Mouse (Mus musculus): ENCODE measurements around the gene Odf3l1. TPM values are rescaled to one million over a fixed set of nuclear protein-coding genes. Genes with fewer than 3 reads are reported as not detected.

Gene Odf3l1
- polyA plus RNA-seq, 1 experiment from 2014 or later = not detected

DNA sequence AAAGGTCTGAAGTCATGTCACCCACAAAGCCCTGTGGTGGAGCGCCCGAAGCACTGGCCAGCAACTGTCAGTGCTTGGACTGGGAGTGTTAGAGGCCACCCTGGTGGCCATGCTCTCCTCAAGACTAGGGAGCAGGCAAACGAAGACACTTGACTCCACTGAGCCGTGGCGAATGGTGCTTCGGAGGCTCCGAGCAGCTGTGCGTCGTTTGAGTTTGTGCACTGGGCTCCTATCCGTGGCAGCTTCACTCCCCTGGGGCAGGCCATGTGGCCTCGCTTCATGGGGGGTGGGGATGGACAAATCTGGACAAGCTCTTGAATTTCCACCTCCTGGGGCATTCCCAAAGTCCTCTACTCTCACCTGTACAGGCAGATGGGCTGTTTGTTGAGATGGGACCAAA is 34.9 kb upstream of the Odf3l1 start:
- no peak overlapping the region for H3K9ac ChIP-seq (ENCODE audit: low read length)
- WGBS = 84% methylated on average over 11 of the region's 11 CpGs
- DNase-seq (ENCODE audit: low spot score) (no peak), ATAC-seq (no peak)
- no peaks in the 10 kb centered on the region for H3K36me3 ChIP-seq (ENCODE audit: control insufficient read depth, insufficient read depth, low read length)
- no peak overlapping the region for H3K4me2 ChIP-seq (ENCODE audit: low read length)
- no peak overlapping the region for H3K27ac ChIP-seq (ENCODE audit: low read depth, low read length)
- H3K4me1 ChIP-seq (ENCODE audit: control insufficient read depth, insufficient read depth, low read length) = no peaks in the 10 kb centered on the region
- H3K9me3 ChIP-seq (replicated peaks; ENCODE audit: control insufficient read depth, low read length) = no peaks in the 10 kb centered on the region
- H3K4me3 ChIP-seq (ENCODE audit: low read depth, low read length) = no peak overlapping the region
- no peaks in the 10 kb centered on the region for H3K27me3 ChIP-seq (replicated peaks; ENCODE audit: control insufficient read depth, insufficient read depth, low read length)

DNA sequence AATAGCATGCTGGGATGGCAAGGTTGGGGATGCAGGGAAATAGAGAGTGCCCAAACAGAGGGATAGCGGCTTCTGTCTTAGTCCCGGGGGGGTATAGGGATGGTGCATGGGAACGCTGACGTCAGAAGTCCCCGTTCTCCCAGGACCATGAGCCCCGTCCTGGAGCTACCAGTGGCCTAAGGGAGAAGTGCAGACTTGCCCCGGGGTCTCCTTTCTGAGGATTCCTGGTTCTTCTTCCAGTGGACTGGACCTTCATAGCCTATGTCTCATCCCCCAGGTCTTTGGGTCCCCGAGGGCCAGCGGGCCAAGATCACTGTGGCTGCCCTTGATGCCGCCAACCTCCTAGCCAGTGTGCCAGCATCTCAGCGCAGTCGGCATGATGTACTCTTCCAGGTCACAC is 32.3 kb upstream of the Odf3l1 start:
- no peak for ATAC-seq
- DNase-seq (ENCODE audit: low spot score) = no peak
- H3K36me3 ChIP-seq (ENCODE audit: control insufficient read depth, insufficient read depth, low read length) = no peaks in the 10 kb centered on the region
- H3K27ac ChIP-seq (ENCODE audit: low read depth, low read length) = no peak overlapping the region
- 91% methylated on average over 12 of the region's 12 CpGs for WGBS
- H3K9me3 ChIP-seq (replicated peaks; ENCODE audit: control insufficient read depth, low read length) = no peaks in the 10 kb centered on the region
- H3K4me1 ChIP-seq (ENCODE audit: control insufficient read depth, insufficient read depth, low read length) = no peaks in the 10 kb centered on the region
- H3K9ac ChIP-seq (ENCODE audit: low read length) = no peak overlapping the region
- H3K27me3 ChIP-seq (replicated peaks; ENCODE audit: control insufficient read depth, insufficient read depth, low read length) = no peaks in the 10 kb centered on the region
- H3K4me2 ChIP-seq (ENCODE audit: low read length) = no peak overlapping the region
- H3K4me3 ChIP-seq (ENCODE audit: low read depth, low read length) = no peak overlapping the region

DNA sequence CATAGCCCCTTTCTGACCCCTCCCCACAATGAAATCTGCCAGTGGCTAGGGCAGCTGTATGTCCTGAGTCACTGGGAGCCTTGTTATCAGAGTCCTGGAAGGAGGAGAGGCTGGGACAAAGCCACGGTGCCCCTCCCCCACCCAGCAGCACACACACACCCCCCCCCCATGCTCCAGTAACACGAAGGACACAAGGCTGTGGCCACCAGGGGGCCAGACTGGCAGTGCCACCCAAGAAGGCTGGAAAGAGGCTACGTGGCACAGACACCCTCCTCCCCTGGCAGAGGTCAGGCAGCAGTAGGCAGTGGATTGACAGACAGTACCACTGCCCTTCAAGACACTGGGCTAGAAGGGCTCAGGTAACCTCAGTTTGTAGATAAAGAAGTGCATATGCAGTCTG is 29.5 kb upstream of the Odf3l1 start:
- ATAC-seq (no peak), DNase-seq (ENCODE audit: low spot score) (peak; percentile 48)
- no peaks in the 10 kb centered on the region for H3K9me3 ChIP-seq (replicated peaks; ENCODE audit: control insufficient read depth, low read length)
- no peak overlapping the region for H3K4me3 ChIP-seq (ENCODE audit: low read depth, low read length)
- no peak overlapping the region for H3K27ac ChIP-seq (ENCODE audit: low read depth, low read length)
- H3K27me3 ChIP-seq (replicated peaks; ENCODE audit: control insufficient read depth, insufficient read depth, low read length) = no peaks in the 10 kb centered on the region
- H3K9ac ChIP-seq (ENCODE audit: low read length) = no peak overlapping the region
- H3K36me3 ChIP-seq (ENCODE audit: control insufficient read depth, insufficient read depth, low read length) = no peaks in the 10 kb centered on the region
- WGBS = 8% methylated on average over 3 of the region's 3 CpGs
- no peaks in the 10 kb centered on the region for H3K4me1 ChIP-seq (ENCODE audit: control insufficient read depth, insufficient read depth, low read length)
- H3K4me2 ChIP-seq (ENCODE audit: low read length) = no peak overlapping the region

DNA sequence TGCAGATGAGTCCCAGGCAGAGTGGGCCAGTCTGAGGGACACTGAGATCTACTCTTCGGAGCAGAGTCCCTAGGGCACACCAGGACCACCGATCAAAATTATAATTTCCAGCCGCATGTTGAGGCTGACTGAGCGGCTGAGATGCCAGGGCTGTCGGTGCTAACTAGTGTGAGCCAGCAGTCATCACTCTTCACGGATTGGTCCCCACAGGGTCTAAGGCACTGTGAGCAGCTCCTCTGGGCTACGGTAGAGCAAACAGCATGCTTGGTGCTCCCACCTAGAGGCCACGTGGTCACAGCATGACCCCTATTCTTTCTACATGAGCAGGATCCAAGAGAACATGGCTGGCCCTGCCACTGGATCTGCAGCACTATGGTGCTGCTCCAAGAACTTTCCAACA is 28.8 kb upstream of the Odf3l1 start:
- H3K27me3 ChIP-seq (replicated peaks; ENCODE audit: control insufficient read depth, insufficient read depth, low read length) = no peaks in the 10 kb centered on the region
- H3K4me3 ChIP-seq (ENCODE audit: low read depth, low read length) = no peak overlapping the region
- no peaks in the 10 kb centered on the region for H3K9me3 ChIP-seq (replicated peaks; ENCODE audit: control insufficient read depth, low read length)
- ATAC-seq (no peak), DNase-seq (ENCODE audit: low spot score) (no peak)
- H3K36me3 ChIP-seq (ENCODE audit: control insufficient read depth, insufficient read depth, low read length) = no peaks in the 10 kb centered on the region
- H3K4me1 ChIP-seq (ENCODE audit: control insufficient read depth, insufficient read depth, low read length) = no peaks in the 10 kb centered on the region
- no peak overlapping the region for H3K27ac ChIP-seq (ENCODE audit: low read depth, low read length)
- no peak overlapping the region for H3K9ac ChIP-seq (ENCODE audit: low read length)
- H3K4me2 ChIP-seq (ENCODE audit: low read length) = no peak overlapping the region
- WGBS = 66% methylated on average over 8 of the region's 8 CpGs

DNA sequence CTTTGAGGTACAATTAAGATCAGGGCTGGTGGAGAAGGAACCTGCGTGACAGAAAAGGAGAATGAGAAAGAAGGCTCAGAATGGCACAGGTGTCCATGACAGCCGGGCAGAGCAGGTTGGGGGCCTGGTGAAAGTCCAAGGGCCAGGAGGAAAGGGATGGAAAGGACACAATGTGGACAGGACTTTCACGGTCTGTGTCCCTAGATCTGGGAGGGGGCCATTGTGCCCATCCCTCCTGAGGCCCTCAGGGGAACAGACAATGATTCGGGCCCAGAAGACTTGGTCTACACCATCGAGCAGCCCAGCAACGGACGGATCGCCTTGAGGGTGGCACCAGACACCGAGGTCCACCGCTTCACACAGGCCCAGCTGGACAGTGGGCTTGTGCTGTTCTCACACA is 27.6 kb upstream of the Odf3l1 start:
- 86% methylated on average over 10 of the region's 10 CpGs for WGBS
- H3K9me3 ChIP-seq (replicated peaks; ENCODE audit: control insufficient read depth, low read length) = no peaks in the 10 kb centered on the region
- no peak overlapping the region for H3K4me3 ChIP-seq (ENCODE audit: low read depth, low read length)
- no peak for ATAC-seq
- H3K27me3 ChIP-seq (replicated peaks; ENCODE audit: control insufficient read depth, insufficient read depth, low read length) = no peaks in the 10 kb centered on the region
- H3K4me1 ChIP-seq (ENCODE audit: control insufficient read depth, insufficient read depth, low read length) = no peaks in the 10 kb centered on the region
- H3K27ac ChIP-seq (ENCODE audit: low read depth, low read length) = no peak overlapping the region
- H3K4me2 ChIP-seq (ENCODE audit: low read length) = no peak overlapping the region
- no peak overlapping the region for H3K9ac ChIP-seq (ENCODE audit: low read length)
- H3K36me3 ChIP-seq (ENCODE audit: control insufficient read depth, insufficient read depth, low read length) = no peaks in the 10 kb centered on the region
- DNase-seq (ENCODE audit: low spot score) = no peak

DNA sequence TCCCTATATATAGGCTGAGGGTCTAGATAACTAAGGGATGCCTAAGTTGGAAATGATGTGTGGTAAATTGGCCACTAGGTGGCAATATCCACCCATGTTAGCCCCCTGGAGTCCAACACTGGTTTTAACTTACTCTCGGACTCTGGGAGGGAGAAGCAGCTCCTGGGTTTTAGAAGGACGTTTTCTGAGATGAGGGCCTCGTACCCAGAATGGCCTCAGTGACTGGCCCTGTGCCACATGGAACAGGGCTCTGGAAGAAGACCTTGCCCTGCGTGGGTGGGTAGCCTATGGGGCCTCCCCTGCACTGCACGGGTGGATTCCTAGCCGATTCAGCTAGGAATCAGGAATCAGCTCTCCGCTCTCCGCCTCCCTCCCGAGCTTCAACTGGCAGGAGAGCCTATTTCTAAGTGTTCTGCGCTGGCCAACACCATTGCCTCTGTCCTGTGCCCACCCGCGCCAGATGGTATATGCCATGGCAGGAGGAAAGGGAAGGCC is 27.1 kb upstream of the Odf3l1 start:
- H3K9me3 ChIP-seq (replicated peaks; ENCODE audit: control insufficient read depth, low read length) = no peaks in the 10 kb centered on the region
- no peaks in the 10 kb centered on the region for H3K27me3 ChIP-seq (replicated peaks; ENCODE audit: control insufficient read depth, insufficient read depth, low read length)
- DNase-seq (ENCODE audit: low spot score) = peak; percentile 92
- H3K27ac ChIP-seq (ENCODE audit: low read depth, low read length) = no peak overlapping the region
- no peak overlapping the region for H3K4me3 ChIP-seq (ENCODE audit: low read depth, low read length)
- 28% methylated on average over 12 of the region's 12 CpGs for WGBS
- H3K4me1 ChIP-seq (ENCODE audit: control insufficient read depth, insufficient read depth, low read length) = no peaks in the 10 kb centered on the region
- peak; percentile 67 for ATAC-seq
- H3K36me3 ChIP-seq (ENCODE audit: control insufficient read depth, insufficient read depth, low read length) = no peaks in the 10 kb centered on the region
- H3K4me2 ChIP-seq (ENCODE audit: low read length) = peak overlapping the region; percentile 20
- no peak overlapping the region; the same call in 1 of the 2 replicates for H3K9ac ChIP-seq (ENCODE audit: low read length)

DNA sequence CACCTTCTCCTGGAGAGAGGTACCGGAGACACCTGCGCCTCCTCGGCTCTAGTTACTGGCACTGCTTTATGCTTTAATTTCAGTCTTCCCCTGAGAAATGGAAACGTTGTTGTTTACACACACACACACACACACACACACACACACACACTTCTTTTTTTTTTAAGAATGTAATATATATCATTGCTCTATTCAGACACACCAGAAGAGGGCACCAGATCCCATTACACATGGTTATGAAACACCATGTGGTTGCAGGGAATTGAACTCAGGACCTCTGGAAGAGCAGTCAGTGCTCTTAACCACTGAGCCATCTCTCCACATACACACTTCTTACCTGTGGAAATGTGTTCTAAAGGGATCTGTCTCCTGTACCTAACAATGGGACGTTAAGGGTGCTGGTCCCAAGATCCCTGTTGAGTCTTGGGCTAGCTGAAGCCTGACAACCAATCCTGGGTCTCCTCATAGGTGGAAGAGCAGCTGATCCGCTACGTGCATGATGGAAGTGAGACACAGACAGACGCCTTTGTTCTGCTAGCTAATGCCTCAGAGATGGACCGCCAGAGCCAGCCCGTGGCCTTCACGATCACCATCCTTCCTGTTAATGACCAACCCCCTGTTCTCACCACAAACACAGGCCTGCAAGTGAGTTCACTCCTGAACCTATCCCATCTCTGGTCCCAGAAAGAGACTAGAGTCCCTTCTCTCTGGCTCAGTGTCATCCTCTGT is 26.2 kb upstream of the Odf3l1 start:
- no peak overlapping the region for H3K9ac ChIP-seq (ENCODE audit: low read length)
- DNase-seq (ENCODE audit: low spot score) (no peak), ATAC-seq (no peak)
- H3K27me3 ChIP-seq (replicated peaks; ENCODE audit: control insufficient read depth, insufficient read depth, low read length) = no peaks in the 10 kb centered on the region
- no peak overlapping the region for H3K4me2 ChIP-seq (ENCODE audit: low read length)
- no peaks in the 10 kb centered on the region for H3K9me3 ChIP-seq (replicated peaks; ENCODE audit: control insufficient read depth, low read length)
- no peak overlapping the region for H3K27ac ChIP-seq (ENCODE audit: low read depth, low read length)
- H3K36me3 ChIP-seq (ENCODE audit: control insufficient read depth, insufficient read depth, low read length) = no peaks in the 10 kb centered on the region
- no peak overlapping the region for H3K4me3 ChIP-seq (ENCODE audit: low read depth, low read length)
- WGBS = 76% methylated on average over 11 of the region's 11 CpGs
- no peaks in the 10 kb centered on the region for H3K4me1 ChIP-seq (ENCODE audit: control insufficient read depth, insufficient read depth, low read length)

DNA sequence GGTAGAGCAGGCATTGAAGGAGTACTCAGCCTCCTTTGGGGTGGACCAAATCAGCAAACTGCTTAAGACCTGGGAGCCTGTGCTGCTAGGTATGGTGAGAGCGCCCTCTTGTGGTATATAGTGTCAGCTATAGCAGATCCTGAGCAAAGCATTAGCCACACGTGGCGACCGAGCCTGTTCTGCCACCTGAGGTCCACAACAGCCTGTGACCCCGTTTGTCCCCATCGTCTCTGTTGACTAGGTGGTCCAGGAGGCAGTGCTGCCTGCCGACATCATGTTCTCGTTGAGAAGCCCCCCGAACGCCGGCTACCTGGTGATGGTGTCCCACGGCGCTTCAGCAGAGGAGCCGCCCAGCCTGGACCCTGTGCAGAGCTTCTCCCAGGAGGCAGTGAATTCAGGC is 25.3 kb upstream of the Odf3l1 start:
- peak; percentile 74 for ATAC-seq
- no peak overlapping the region for H3K27ac ChIP-seq (ENCODE audit: low read depth, low read length)
- peak overlapping the region; percentile 13 for H3K4me3 ChIP-seq (ENCODE audit: low read depth, low read length)
- no peaks in the 10 kb centered on the region for H3K9me3 ChIP-seq (replicated peaks; ENCODE audit: control insufficient read depth, low read length)
- H3K36me3 ChIP-seq (ENCODE audit: control insufficient read depth, insufficient read depth, low read length) = no peaks in the 10 kb centered on the region
- no peaks in the 10 kb centered on the region for H3K4me1 ChIP-seq (ENCODE audit: control insufficient read depth, insufficient read depth, low read length)
- H3K9ac ChIP-seq (ENCODE audit: low read length) = peak overlapping the region; percentile 46; the same call in 1 of the 2 replicates
- H3K4me2 ChIP-seq (ENCODE audit: low read length) = peak overlapping the region; percentile 51
- peak; percentile 95 for DNase-seq (ENCODE audit: low spot score)
- H3K27me3 ChIP-seq (replicated peaks; ENCODE audit: control insufficient read depth, insufficient read depth, low read length) = no peaks in the 10 kb centered on the region
- 5% methylated on average over 14 of the region's 14 CpGs for WGBS

DNA sequence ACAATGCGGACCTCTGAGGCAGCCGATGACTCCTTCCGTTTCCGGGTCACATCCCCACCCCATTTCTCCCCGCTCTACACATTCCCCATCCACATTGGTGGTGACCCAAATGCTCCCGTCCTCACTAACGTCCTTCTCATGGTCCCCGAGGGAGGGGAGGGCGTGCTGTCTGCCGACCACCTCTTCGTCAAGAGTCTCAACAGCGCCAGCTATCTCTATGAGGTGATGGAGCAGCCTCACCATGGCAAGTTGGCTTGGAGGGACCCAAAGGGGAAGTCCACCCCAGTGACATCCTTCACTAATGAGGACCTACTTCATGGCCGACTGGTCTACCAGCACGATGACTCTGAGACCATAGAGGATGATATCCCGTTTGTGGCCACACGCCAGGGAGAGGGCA is 23.1 kb upstream of the Odf3l1 start:
- Histone ChIP-seq H3K27ac (ENCODE audit: low read depth, low read length) (no peak overlapping the region), H3K36me3 (ENCODE audit: control insufficient read depth, insufficient read depth, low read length) (no peaks in the 10 kb centered on the region), H3K4me3 (ENCODE audit: low read depth, low read length) (no peak overlapping the region), H3K4me2 (ENCODE audit: low read length) (no peak overlapping the region), H3K27me3 (replicated peaks; ENCODE audit: control insufficient read depth, insufficient read depth, low read length) (no peaks in the 10 kb centered on the region), H3K9me3 (replicated peaks; ENCODE audit: control insufficient read depth, low read length) (no peaks in the 10 kb centered on the region), H3K9ac (ENCODE audit: low read length) (no peak overlapping the region), H3K4me1 (ENCODE audit: control insufficient read depth, insufficient read depth, low read length) (no peaks in the 10 kb centered on the region)
- 97% methylated on average over 16 of the region's 16 CpGs for WGBS
- ATAC-seq (no peak), DNase-seq (ENCODE audit: low spot score) (no peak)
